Mouse (Mus musculus): ENCODE data around the gene Klhl25. TPM values are rescaled to one million over a fixed set of nuclear protein-coding genes. Genes with fewer than 3 reads are reported as not detected.
A peak's percentile ranks its signal among the peaks of the same experiment; 100 is the strongest.
"Not testable (repeated sequence)": the region's sequence is repeated elsewhere in the genome, so short reads cannot be mapped to it uniquely, and the experiment has no call there.

The Klhl25 gene
- polyA plus RNA-seq, 1 experiment from 2014 or later, result 27.1 TPM

- Histone ChIP-seq H3K4me2 (ENCODE audit: low read length) (no peak overlapping the region), H3K36me3 (ENCODE audit: control insufficient read depth, insufficient read depth, low read length) (no peaks in the 10 kb centered on the region), H3K4me3 (ENCODE audit: low read depth, low read length) (no peak overlapping the region), H3K27me3 (ENCODE audit: control insufficient read depth, insufficient read depth, low read depth, low read length) (no peaks in the 10 kb centered on the region), H3K27ac (ENCODE audit: low read length) (no peak overlapping the region), H3K9ac (ENCODE audit: low read depth, low read length) (no peak overlapping the region), H3K9me3 (replicated peaks; ENCODE audit: control insufficient read depth, low read length, poor library complexity, severe bottlenecking) (no peaks in the 10 kb centered on the region), H3K4me1 (ENCODE audit: control insufficient read depth, insufficient read depth, low read length) (no peaks in the 10 kb centered on the region)
- 95% methylated on average over 7 of the region's 7 CpGs for WGBS
- ATAC-seq, result no peak
Measured at GRCm38 (mm10) chr7:75820687-75821086, 27.4 kb upstream of the Klhl25 start.

- H3K27me3 ChIP-seq (ENCODE audit: control insufficient read depth, insufficient read depth, low read depth, low read length), result no peaks in the 10 kb centered on the region
- no peak overlapping the region for H3K4me3 ChIP-seq (ENCODE audit: low read depth, low read length)
- H3K9ac ChIP-seq (ENCODE audit: low read depth, low read length), result no peak overlapping the region
- H3K36me3 ChIP-seq (ENCODE audit: control insufficient read depth, insufficient read depth, low read length), result no peaks in the 10 kb centered on the region
- no peak overlapping the region for H3K27ac ChIP-seq (ENCODE audit: low read length)
- ATAC-seq, result no peak
- WGBS, result 87% methylated on average over 8 of the region's 8 CpGs
- H3K9me3 ChIP-seq (replicated peaks; ENCODE audit: control insufficient read depth, low read length, poor library complexity, severe bottlenecking), result no peaks in the 10 kb centered on the region
- no peak overlapping the region for H3K4me2 ChIP-seq (ENCODE audit: low read length)
- H3K4me1 ChIP-seq (ENCODE audit: control insufficient read depth, insufficient read depth, low read length), result no peaks in the 10 kb centered on the region
Measured at GRCm38 (mm10) chr7:75822087-75822668, 25.9 kb upstream of the Klhl25 start.

- no peak for ATAC-seq
- WGBS, result 85% methylated on average over 2 of the region's 2 CpGs
- H3K4me1 ChIP-seq (ENCODE audit: control insufficient read depth, insufficient read depth, low read length), result no peaks in the 10 kb centered on the region
Measured at GRCm38 (mm10) chr7:75823071-75823470, 25.0 kb upstream of the Klhl25 start.

GRCm38 (mm10) chr7:75826360-75827103 is 21.6 kb upstream of the Klhl25 start:
- WGBS, result 70% methylated on average over 3 of the region's 4 CpGs
- no peak overlapping the region for H3K4me3 ChIP-seq (ENCODE audit: low read depth, low read length)
- H3K36me3 ChIP-seq (ENCODE audit: control insufficient read depth, insufficient read depth, low read length), result no peaks in the 10 kb centered on the region
- no peak overlapping the region for H3K4me2 ChIP-seq (ENCODE audit: low read length)
- H3K4me1 ChIP-seq (ENCODE audit: control insufficient read depth, insufficient read depth, low read length), result no peaks in the 10 kb centered on the region
- H3K9ac ChIP-seq (ENCODE audit: low read depth, low read length), result 0 out of 2 replicates have a peak overlapping the region, but pooled peaks have one; percentile 14
- no peak for ATAC-seq
- no peak overlapping the region for H3K27ac ChIP-seq (ENCODE audit: low read length)
- no peaks in the 10 kb centered on the region for H3K27me3 ChIP-seq (ENCODE audit: control insufficient read depth, insufficient read depth, low read depth, low read length)
- H3K9me3 ChIP-seq (replicated peaks; ENCODE audit: control insufficient read depth, low read length, poor library complexity, severe bottlenecking), result no peaks in the 10 kb centered on the region

More at GRCm38 (mm10) chr7:75823071-75823470, 25.0 kb upstream of the Klhl25 start:
- H3K27me3 ChIP-seq (ENCODE audit: control insufficient read depth, insufficient read depth, low read depth, low read length), result no peaks in the 10 kb centered on the region
- H3K27ac ChIP-seq (ENCODE audit: low read length), result no peak overlapping the region
- no peaks in the 10 kb centered on the region for H3K9me3 ChIP-seq (replicated peaks; ENCODE audit: control insufficient read depth, low read length, poor library complexity, severe bottlenecking)
- H3K4me3 ChIP-seq (ENCODE audit: low read depth, low read length), result no peak overlapping the region
- no peak overlapping the region for H3K4me2 ChIP-seq (ENCODE audit: low read length)
- H3K36me3 ChIP-seq (ENCODE audit: control insufficient read depth, insufficient read depth, low read length), result no peaks in the 10 kb centered on the region
- no peak overlapping the region for H3K9ac ChIP-seq (ENCODE audit: low read depth, low read length)

- Histone ChIP-seq H3K4me2 (ENCODE audit: low read length) (no peak overlapping the region), H3K9me3 (replicated peaks; ENCODE audit: control insufficient read depth, low read length, poor library complexity, severe bottlenecking) (no peaks in the 10 kb centered on the region), H3K4me1 (ENCODE audit: control insufficient read depth, insufficient read depth, low read length) (no peaks in the 10 kb centered on the region), H3K4me3 (ENCODE audit: low read depth, low read length) (no peak overlapping the region), H3K27me3 (ENCODE audit: control insufficient read depth, insufficient read depth, low read depth, low read length) (no peaks in the 10 kb centered on the region), H3K9ac (ENCODE audit: low read depth, low read length) (no peak overlapping the region), H3K36me3 (ENCODE audit: control insufficient read depth, insufficient read depth, low read length) (no peaks in the 10 kb centered on the region), H3K27ac (ENCODE audit: low read length) (no peak overlapping the region)
- WGBS, result 97% methylated on average over 1 of the region's 1 CpGs
- no peak for ATAC-seq
Measured at GRCm38 (mm10) chr7:75827357-75827756, 20.8 kb upstream of the Klhl25 start.

GRCm38 (mm10) chr7:75827850-75828249 is 20.3 kb upstream of the Klhl25 start:
- Histone ChIP-seq H3K4me2 (ENCODE audit: low read length) (no peak overlapping the region), H3K4me3 (ENCODE audit: low read depth, low read length) (no peak overlapping the region), H3K4me1 (ENCODE audit: control insufficient read depth, insufficient read depth, low read length) (no peaks in the 10 kb centered on the region), H3K27me3 (ENCODE audit: control insufficient read depth, insufficient read depth, low read depth, low read length) (no peaks in the 10 kb centered on the region), H3K9me3 (replicated peaks; ENCODE audit: control insufficient read depth, low read length, poor library complexity, severe bottlenecking) (no peaks in the 10 kb centered on the region), H3K27ac (ENCODE audit: low read length) (no peak overlapping the region), H3K36me3 (ENCODE audit: control insufficient read depth, insufficient read depth, low read length) (no peaks in the 10 kb centered on the region), H3K9ac (ENCODE audit: low read depth, low read length) (no peak overlapping the region)
- WGBS, result 24% methylated on average over 10 of the region's 10 CpGs
- peak; percentile 67 for ATAC-seq

GRCm38 (mm10) chr7:75828536-75828935 is 19.6 kb upstream of the Klhl25 start:
- H3K4me2 ChIP-seq (ENCODE audit: low read length), result no peak overlapping the region
- WGBS, result 85% methylated on average over 5 of the region's 5 CpGs
- no peak overlapping the region for H3K9ac ChIP-seq (ENCODE audit: low read depth, low read length)
- no peaks in the 10 kb centered on the region for H3K9me3 ChIP-seq (replicated peaks; ENCODE audit: control insufficient read depth, low read length, poor library complexity, severe bottlenecking)
- no peaks in the 10 kb centered on the region for H3K4me1 ChIP-seq (ENCODE audit: control insufficient read depth, insufficient read depth, low read length)
- H3K36me3 ChIP-seq (ENCODE audit: control insufficient read depth, insufficient read depth, low read length), result no peaks in the 10 kb centered on the region
- no peak for ATAC-seq
- H3K27me3 ChIP-seq (ENCODE audit: control insufficient read depth, insufficient read depth, low read depth, low read length), result no peaks in the 10 kb centered on the region
- H3K4me3 ChIP-seq (ENCODE audit: low read depth, low read length), result no peak overlapping the region
- H3K27ac ChIP-seq (ENCODE audit: low read length), result no peak overlapping the region

GRCm38 (mm10) chr7:75830251-75831060 is 17.7 kb upstream of the Klhl25 start:
- no peaks in the 10 kb centered on the region for H3K4me1 ChIP-seq (ENCODE audit: control insufficient read depth, insufficient read depth, low read length)
- 69% methylated on average over 6 of the region's 6 CpGs for WGBS
- H3K27me3 ChIP-seq (ENCODE audit: control insufficient read depth, insufficient read depth, low read depth, low read length), result no peaks in the 10 kb centered on the region
- no peaks in the 10 kb centered on the region for H3K36me3 ChIP-seq (ENCODE audit: control insufficient read depth, insufficient read depth, low read length)
- H3K27ac ChIP-seq (ENCODE audit: low read length), result no peak overlapping the region
- no peak overlapping the region for H3K9ac ChIP-seq (ENCODE audit: low read depth, low read length)
- H3K4me3 ChIP-seq (ENCODE audit: low read depth, low read length), result no peak overlapping the region
- H3K9me3 ChIP-seq (replicated peaks; ENCODE audit: control insufficient read depth, low read length, poor library complexity, severe bottlenecking), result no peaks in the 10 kb centered on the region
- no peak overlapping the region for H3K4me2 ChIP-seq (ENCODE audit: low read length)
- ATAC-seq, result no peak

- not testable (repeated sequence) for H3K4me1 ChIP-seq (ENCODE audit: control insufficient read depth, insufficient read depth, low read length); H3K36me3 ChIP-seq (ENCODE audit: control insufficient read depth, insufficient read depth, low read length); H3K9ac ChIP-seq (ENCODE audit: low read depth, low read length); H3K27ac ChIP-seq (ENCODE audit: low read length); H3K4me2 ChIP-seq (ENCODE audit: low read length); H3K27me3 ChIP-seq (ENCODE audit: control insufficient read depth, insufficient read depth, low read depth, low read length); ATAC-seq; H3K4me3 ChIP-seq (ENCODE audit: low read depth, low read length); H3K9me3 ChIP-seq (replicated peaks; ENCODE audit: control insufficient read depth, low read length, poor library complexity, severe bottlenecking)
- WGBS, result 61% methylated on average over 3 of the region's 4 CpGs
Measured at GRCm38 (mm10) chr7:75833960-75834359, 14.2 kb upstream of the Klhl25 start.

Measured in midbrain, embryonic 16.5 days (tissue).